In the genomic region with DNA sequence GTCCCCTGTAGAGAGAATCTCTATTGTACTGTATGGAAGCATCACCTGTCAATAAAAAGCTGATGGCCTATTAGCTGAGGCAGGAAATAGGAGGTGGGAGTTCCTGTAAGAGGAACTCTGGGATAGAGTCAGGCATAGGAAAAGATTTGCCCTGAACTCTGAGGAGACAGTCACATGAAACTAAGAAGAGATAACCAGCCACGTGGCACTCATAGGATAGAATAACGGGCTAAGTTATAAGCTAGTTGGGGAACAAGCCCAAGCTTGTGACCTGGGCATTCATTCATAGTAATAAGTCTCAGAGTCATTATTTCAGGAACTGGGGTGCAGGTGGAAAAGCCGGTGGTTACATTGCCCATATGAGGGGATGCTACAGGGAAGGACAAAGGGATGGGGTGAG, we compare ENCODE assay signal across 28 mouse cellular contexts.
"Had no signal": no experiment of that assay in that cellular context is flagged by ENCODE, and none has a peak within 500 bp of the region (broad histone marks: within the 10 kb centered on the region; RNA-seq: fewer than 3 reads in every experiment).

No protein-coding gene starts in this region.

- H3K27ac ChIP-seq: limb, embryonic 10.5 days; limb, embryonic 12.5 days; limb, embryonic 13.5 days; limb, embryonic 15.5 days; liver, embryonic 12.5 days; liver, embryonic 13.5 days; liver, embryonic 14.5 days; liver, embryonic 15.5 days; lung, embryonic 15.5 days; macrophage; midbrain, embryonic 10.5 days; midbrain, embryonic 12.5 days; midbrain, embryonic 13.5 days; midbrain, embryonic 15.5 days; neural tube, embryonic 12.5 days had no signal

- H3K27me3 ChIP-seq: limb, embryonic 12.5 days; limb, embryonic 13.5 days; limb, embryonic 15.5 days; liver, embryonic 12.5 days; liver, embryonic 13.5 days; liver, embryonic 15.5 days; lung, embryonic 15.5 days; megakaryocyte, embryonic 14.5 days; midbrain, embryonic 12.5 days; midbrain, embryonic 13.5 days; midbrain, embryonic 15.5 days; neural tube, embryonic 12.5 days had no signal

- H3K4me1 ChIP-seq: midbrain, embryonic 12.5 days; midbrain, embryonic 15.5 days; neural tube, embryonic 12.5 days had no signal

- H3K9ac ChIP-seq: limb, embryonic 12.5 days; limb, embryonic 13.5 days; limb, embryonic 15.5 days; liver, embryonic 12.5 days; liver, embryonic 13.5 days; liver, embryonic 14.5 days; liver, embryonic 15.5 days; liver, postnatal 0 days; lung, embryonic 14.5 days; lung, embryonic 15.5 days; midbrain, embryonic 12.5 days; midbrain, embryonic 13.5 days; midbrain, embryonic 15.5 days; neural tube, embryonic 12.5 days had no signal

- DNase-seq: left cerebral cortex, postnatal 4 days; liver; liver, embryonic 13.5 days; liver, postnatal 0 days; lung, adult 18-20 months; lung, adult 2 months; lung, embryonic 14.5 days; lung, postnatal 10 days; lung, postnatal 14 days; lung, postnatal 36 days; lung, postnatal 4 days; midbrain, embryonic 14.5 days had no signal

- H3K36me3 ChIP-seq: limb, embryonic 10.5 days; limb, embryonic 12.5 days; limb, embryonic 13.5 days; limb, embryonic 15.5 days; liver, embryonic 12.5 days; liver, embryonic 13.5 days; liver, embryonic 15.5 days; lung, embryonic 15.5 days; midbrain, embryonic 10.5 days; midbrain, embryonic 12.5 days; midbrain, embryonic 13.5 days; midbrain, embryonic 15.5 days; neural tube, embryonic 12.5 days had no signal

- H3K4me3 ChIP-seq: limb, embryonic 10.5 days; limb, embryonic 12.5 days; limb, embryonic 13.5 days; limb, embryonic 15.5 days; liver, embryonic 12.5 days; liver, embryonic 13.5 days; liver, embryonic 15.5 days; lung, embryonic 15.5 days; megakaryocyte, embryonic 14.5 days; midbrain, embryonic 10.5 days; midbrain, embryonic 12.5 days; midbrain, embryonic 13.5 days; midbrain, embryonic 15.5 days; myocyte; neural tube, embryonic 12.5 days had no signal

- H3K9me3 ChIP-seq: limb, embryonic 10.5 days; limb, embryonic 12.5 days; limb, embryonic 13.5 days; limb, embryonic 15.5 days; liver, embryonic 12.5 days; liver, embryonic 13.5 days; liver, embryonic 15.5 days; lung, embryonic 15.5 days; midbrain, embryonic 10.5 days; midbrain, embryonic 12.5 days; midbrain, embryonic 13.5 days; midbrain, embryonic 15.5 days; neural tube, embryonic 12.5 days had no signal
